Mouse (Mus musculus) ES-Bruce4 (cell line): Measurements from ENCODE around the gene Atp8a2.

Source experiments
- CTCF ChIP-seq: IDR thresholded peaks from one replicate; pipeline ENCODE4 v1.8.1; 2011; ENCODE audit warnings: low read depth, low read length
- POLR2A ChIP-seq: IDR thresholded peaks from one replicate; pipeline ENCODE4 v1.8.1; 2011; ENCODE audit warnings: low read length; ENCODE audit not compliant: insufficient read depth

- TF ChIP-seq CTCF = no peak
- TF ChIP-seq POLR2A = no peak
Observed at GRCm38 (mm10) chr14:59739446-59739845, 457.5 kb downstream of the Atp8a2 start.
